Comparison of ENCODE assay signal across 16 mouse cellular contexts in genomic region chr1:41604996-41605747, GRCm38 (mm10).
DNase-seq lines count a peak whose midpoint lies in the region; ATAC-seq and TF ChIP-seq lines count a peak whose summit lies in the region.
"Had no signal": no experiment of that assay in that cellular context is flagged by ENCODE, and none has a peak within 500 bp of the region (broad histone marks: within the 10 kb centered on the region; RNA-seq: fewer than 3 reads in every experiment).

No protein-coding gene starts in this region.

- no peak for TF ChIP-seq POLR2A in cerebellum, adult 2 months (IDR thresholded peaks at IDR 0.05; ENCODE audit: borderline replicate concordance, insufficient read depth, low read length)

- TF ChIP-seq CTCF in layer of hippocampus, adult 2 months (conservative IDR thresholded peaks at IDR 0.05) = no peak
- TF ChIP-seq CTCF in lung, postnatal 0 days (IDR thresholded peaks at IDR 0.05) = no peak
- no peak for TF ChIP-seq CTCF in cerebellum, adult 2 months (IDR thresholded peaks at IDR 0.05; ENCODE audit: borderline replicate concordance, insufficient read depth, low read depth, low read length)

- TF ChIP-seq EP300 in lung, postnatal 0 days (IDR thresholded peaks at IDR 0.05) = no peak

- peak overlapping the region; percentile 7 for H3K4me2 ChIP-seq in hindbrain, embryonic 14.5 days (replicated peaks)
- no peak overlapping the region; the same call in 1 of the 2 replicates for H3K4me2 ChIP-seq in midbrain, embryonic 16.5 days (ENCODE audit: low read length)
- H3K4me2 ChIP-seq in lung, postnatal 0 days (replicated peaks; ENCODE audit: low read depth, low read length) = no peak overlapping the region
- H3K4me2 ChIP-seq: embryonic facial prominence, embryonic 15.5 days; limb, embryonic 12.5 days had no signal

- 57% methylated on average over 14 of the region's 14 CpGs for WGBS in hindbrain, embryonic 14.5 days
- 31% methylated on average over 14 of the region's 14 CpGs for WGBS in midbrain, embryonic 16.5 days
- 81% methylated on average over 14 of the region's 14 CpGs for WGBS in lung, postnatal 0 days
- WGBS in cerebellum, adult 2 months = 58% methylated on average over 14 of the region's 14 CpGs

- H3K4me3 ChIP-seq in layer of hippocampus, adult 2 months = peak overlapping the region; percentile 32
- H3K4me3 ChIP-seq in hindbrain, embryonic 14.5 days (replicated peaks; ENCODE audit: low read length) = no peak overlapping the region
- no peak overlapping the region for H3K4me3 ChIP-seq in midbrain, embryonic 16.5 days (ENCODE audit: low read depth, low read length)
- H3K4me3 ChIP-seq in lung, postnatal 0 days (ENCODE audit: low read depth, low read length) = no peak overlapping the region
- H3K4me3 ChIP-seq in cerebellum, adult 2 months (replicated peaks; ENCODE audit: insufficient read depth, low read depth, low read length) = no peak overlapping the region
- H3K4me3 ChIP-seq: embryonic facial prominence, embryonic 15.5 days; limb, embryonic 12.5 days had no signal

- H3K4me1 ChIP-seq in hindbrain, embryonic 14.5 days (replicated peaks; ENCODE audit: control insufficient read depth, insufficient read depth, low read length) = no peaks in the 10 kb centered on the region
- H3K4me1 ChIP-seq in midbrain, embryonic 16.5 days (ENCODE audit: control insufficient read depth, insufficient read depth, low read length) = no peaks in the 10 kb centered on the region
- H3K4me1 ChIP-seq in lung, postnatal 0 days (ENCODE audit: insufficient read depth, low read depth, low read length) = no peaks in the 10 kb centered on the region
- no peaks in the 10 kb centered on the region for H3K4me1 ChIP-seq in cerebellum, adult 2 months (ENCODE audit: control insufficient read depth, insufficient read depth, low read length)
- H3K4me1 ChIP-seq: embryonic facial prominence, embryonic 15.5 days; limb, embryonic 12.5 days had no signal

- H3K9ac ChIP-seq in hindbrain, embryonic 14.5 days = no peak overlapping the region
- no peak overlapping the region for H3K9ac ChIP-seq in midbrain, embryonic 16.5 days (ENCODE audit: low read depth, low read length)
- H3K9ac ChIP-seq in lung, postnatal 0 days (replicated peaks; ENCODE audit: low read depth) = no peak overlapping the region
- H3K9ac ChIP-seq: embryonic facial prominence, embryonic 15.5 days; limb, embryonic 12.5 days had no signal

- no peaks in the 10 kb centered on the region for H3K9me3 ChIP-seq in hindbrain, embryonic 14.5 days (ENCODE audit: control insufficient read depth, low read length)
- no peaks in the 10 kb centered on the region for H3K9me3 ChIP-seq in midbrain, embryonic 16.5 days (replicated peaks; ENCODE audit: control insufficient read depth, low read length, poor library complexity, severe bottlenecking)
- no peaks in the 10 kb centered on the region for H3K9me3 ChIP-seq in lung, postnatal 0 days (ENCODE audit: low read length)
- H3K9me3 ChIP-seq: embryonic facial prominence, embryonic 15.5 days; limb, embryonic 12.5 days had no signal

- H3K27ac ChIP-seq in layer of hippocampus, adult 2 months = 0 out of 2 replicates have a peak overlapping the region, but pooled peaks have one; percentile 8
- no peak overlapping the region for H3K27ac ChIP-seq in hindbrain, embryonic 14.5 days
- no peak overlapping the region for H3K27ac ChIP-seq in midbrain, embryonic 16.5 days (ENCODE audit: low read length)
- H3K27ac ChIP-seq in lung, postnatal 0 days (ENCODE audit: low read length) = no peak overlapping the region
- H3K27ac ChIP-seq in cerebellum, adult 2 months (ENCODE audit: insufficient read depth, low read length) = no peak overlapping the region
- H3K27ac ChIP-seq: limb, embryonic 12.5 days had no signal

- no peaks in the 10 kb centered on the region for H3K27me3 ChIP-seq in hindbrain, embryonic 14.5 days (ENCODE audit: control insufficient read depth, insufficient read depth, low read length)
- no peaks in the 10 kb centered on the region for H3K27me3 ChIP-seq in midbrain, embryonic 16.5 days (ENCODE audit: control insufficient read depth, insufficient read depth, low read depth, low read length)
- H3K27me3 ChIP-seq in lung, postnatal 0 days (replicated peaks; ENCODE audit: insufficient read depth, low read length) = no peaks in the 10 kb centered on the region
- H3K27me3 ChIP-seq in cerebellum, adult 2 months (ENCODE audit: control insufficient read depth, insufficient read depth, low read length) = no peaks in the 10 kb centered on the region
- H3K27me3 ChIP-seq: embryonic facial prominence, embryonic 15.5 days; limb, embryonic 12.5 days had no signal

- no peaks in the 10 kb centered on the region for H3K36me3 ChIP-seq in hindbrain, embryonic 14.5 days (replicated peaks; ENCODE audit: control insufficient read depth, insufficient read depth)
- no peaks in the 10 kb centered on the region for H3K36me3 ChIP-seq in midbrain, embryonic 16.5 days (ENCODE audit: control insufficient read depth, insufficient read depth, low read length)
- H3K36me3 ChIP-seq in lung, postnatal 0 days (ENCODE audit: insufficient read depth, low read length) = no peaks in the 10 kb centered on the region
- H3K36me3 ChIP-seq: embryonic facial prominence, embryonic 15.5 days; limb, embryonic 12.5 days had no signal

- peak; percentile 46; the same call in 1 of the 2 replicates for ATAC-seq in hindbrain, embryonic 14.5 days (ENCODE audit: low FRiP score)
- ATAC-seq in midbrain, embryonic 16.5 days = peak; percentile 73
- ATAC-seq in lung, postnatal 0 days = no peak
- ATAC-seq in granulocyte monocyte progenitor cell, adult 5-6 weeks (replicated peaks; ENCODE audit: poor library complexity, severe bottlenecking) = no peak
- ATAC-seq: activated CD4-positive, CD25-positive, alpha-beta regulatory T cell, adult 4 months had no signal

- peak in 1 of 2 experiments; percentile 3 for DNase-seq in layer of hippocampus, adult 2 months (ENCODE audit: low spot score in 2 of 2)
- no peak for DNase-seq in layer of hippocampus, adult 11-12 months (ENCODE audit: low spot score)
- DNase-seq in embryo, embryonic 11 days = peak; percentile 22
- peak; percentile 29 for DNase-seq in hindbrain, embryonic 14.5 days (ENCODE audit: low spot score)
- DNase-seq in lung, postnatal 0 days (ENCODE audit: low spot score) = no peak
- no peak for DNase-seq in cerebellum, adult 2 months
- DNase-seq: cerebellum, adult 11-12 months; heart, adult 18-20 months; kidney, adult 8-10 months; lung, adult 18-20 months; thymus, postnatal 36 days had no signal

Comparison
In these comparisons a context has a peak if more than half of its experiments do, and no peak if none do; other contexts are left out.
1. DNase-seq: peak in embryo, embryonic 11 days (single experiment) and hindbrain, embryonic 14.5 days (single experiment); none in layer of hippocampus, adult 11-12 months (single experiment), lung, postnatal 0 days (single experiment) and cerebellum, adult 2 months (0 of 2).
2. ATAC-seq: peak in hindbrain, embryonic 14.5 days (single experiment) and midbrain, embryonic 16.5 days (single experiment); none in lung, postnatal 0 days (single experiment) and granulocyte monocyte progenitor cell, adult 5-6 weeks (single experiment).